Mouse (Mus musculus) gastrocnemius, postnatal 4 days (tissue): ENCODE data around the gene Bmp6. TPM values are rescaled to one million over a fixed set of nuclear protein-coding genes. Genes with fewer than 3 reads are reported as not detected.
A peak's percentile ranks its signal among the peaks of the same experiment; 100 is the strongest.

Experiments used
- DNase-seq, 2 experiments: peaks; one replicate each; pipeline ENCODE4 v3.0.0; 2021 to 2022; ENCODE audit warnings: low spot score in 2 of 2, mixed read lengths in 2 of 2
- long read RNA-seq, 2 experiments: library from polyadenylated mRNA; stranded (forward); transcript quantifications; one replicate each; pipeline ENCODE4 v2.0.0; 2021
- total RNA-seq, 2 experiments: library from RNA; stranded (reverse); gene quantifications; 2 replicates each; pipeline ENCODE4 v1.2.3; 2021

The Bmp6 gene
- 1 to 10 TPM; 8.6 to 8.9 TPM for total RNA-seq
- long read RNA-seq, experiment 1, transcript Bmp6-201 (7 exons, 3,593 nt), result major isoform, 13 of 16 reads
- long read RNA-seq, experiment 1, partial matches to known transcripts, result 3 of 16 reads
- long read RNA-seq, experiment 1, other reads (novel, unspliced or antisense), result 0 of 16 reads
- long read RNA-seq, experiment 2, transcript Bmp6-201 (7 exons, 3,593 nt), result major isoform, 28 of 28 reads
- long read RNA-seq, experiment 2, partial matches to known transcripts, result 0 of 28 reads
- long read RNA-seq, experiment 2, other reads (novel, unspliced or antisense), result 0 of 28 reads

DNA sequence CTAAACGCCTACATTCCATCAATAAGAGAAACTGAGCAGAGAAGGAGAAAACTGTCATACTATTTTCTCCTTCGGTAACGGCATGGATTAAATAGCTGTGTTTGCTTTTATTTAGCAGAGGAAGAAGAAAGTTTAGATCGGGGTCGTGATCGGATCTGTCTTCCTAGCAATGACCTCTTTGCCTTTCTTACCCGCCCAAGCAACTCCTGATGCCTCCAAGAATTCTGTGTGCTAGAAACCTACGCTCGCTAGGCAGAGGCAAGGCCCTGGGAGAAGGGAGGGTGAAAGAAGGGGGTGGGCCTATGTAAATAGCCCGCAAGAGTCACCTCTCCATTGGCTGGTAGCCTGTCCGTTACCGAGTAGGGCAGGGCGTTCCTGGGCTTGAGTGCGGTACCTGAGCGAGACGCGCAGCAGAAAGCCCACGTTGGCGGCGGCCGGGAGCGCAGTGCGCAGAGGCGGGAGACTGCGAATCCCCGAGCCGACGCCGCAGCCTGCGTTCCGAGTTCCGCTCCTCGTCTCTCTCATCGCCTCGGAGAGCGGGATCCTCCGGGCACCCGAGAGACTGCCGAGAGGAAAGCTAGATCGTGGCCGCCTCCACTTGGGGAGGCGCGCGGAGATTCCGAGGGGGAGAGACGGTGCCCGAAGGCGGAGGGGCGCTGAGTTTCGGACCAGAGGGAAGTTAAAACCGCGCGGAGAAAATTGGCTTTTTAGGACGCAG, at the start of gene Bmp6:
TSS of gene Bmp6 (plus strand) at position 395 of the 718 bp plus-strand sequence.
- peak; percentile 37 to 68 for DNase-seq

DNA sequence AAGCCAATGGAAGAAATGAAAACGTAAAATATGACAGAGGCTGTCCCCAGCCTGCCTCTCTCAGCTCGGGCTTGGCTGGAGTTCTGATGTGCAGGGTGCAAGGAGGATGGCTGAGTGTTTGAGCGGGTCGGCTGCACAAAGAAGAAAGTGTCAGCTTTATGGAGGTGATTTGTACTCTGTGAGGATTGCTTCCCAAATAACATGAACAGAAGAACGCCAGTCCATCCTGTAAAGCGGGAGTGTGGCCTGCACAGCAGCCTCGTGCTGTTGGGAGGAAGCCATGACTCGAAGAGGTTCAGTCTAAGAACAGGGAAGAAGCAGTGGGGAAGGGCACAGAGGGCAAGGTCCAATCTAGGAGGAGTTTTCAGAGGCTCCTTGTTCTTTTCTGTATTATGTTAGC, 48.7 kb upstream of the Bmp6 start:
- DNase-seq, result no peak

DNA sequence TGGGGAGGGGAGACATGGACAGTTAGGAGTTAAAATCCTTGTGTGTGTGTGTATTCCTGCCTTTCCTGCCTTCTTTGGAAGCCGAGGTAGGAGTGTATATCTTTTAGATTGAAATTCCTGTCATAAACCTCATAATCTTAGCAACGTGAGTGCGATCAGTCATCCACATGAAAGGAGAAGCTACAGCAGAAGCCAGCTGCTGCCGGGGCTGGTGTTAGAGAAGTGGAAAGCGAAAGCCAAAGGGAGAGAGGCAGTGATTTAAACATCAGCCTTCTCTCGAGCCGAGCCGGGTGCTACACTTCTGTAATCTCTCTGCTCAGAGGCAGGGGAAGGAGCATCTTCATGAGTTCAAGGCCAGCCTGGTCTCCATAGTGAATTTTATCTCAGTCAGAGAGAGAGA, 48.3 kb upstream of the Bmp6 start:
- no peak for DNase-seq

DNA sequence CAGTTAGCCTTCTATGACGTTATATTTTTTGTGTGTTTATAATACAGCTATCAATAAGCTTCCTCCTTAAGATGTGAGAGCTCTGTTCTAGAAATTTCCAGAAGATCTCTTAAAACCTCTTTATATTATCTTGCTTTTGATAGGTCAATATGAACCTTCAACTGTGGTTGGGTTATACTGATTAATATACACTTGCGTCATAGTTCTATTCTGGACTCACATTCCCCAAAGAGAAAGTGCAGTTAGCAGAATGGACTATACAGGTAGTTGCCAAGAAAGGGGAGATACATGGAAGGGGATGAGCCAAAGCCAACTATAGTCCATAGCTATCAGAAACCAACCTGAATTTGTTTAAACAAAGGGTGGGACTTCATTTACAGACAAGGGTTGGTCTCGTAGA, 33.8 kb upstream of the Bmp6 start:
- no peak for DNase-seq

DNA sequence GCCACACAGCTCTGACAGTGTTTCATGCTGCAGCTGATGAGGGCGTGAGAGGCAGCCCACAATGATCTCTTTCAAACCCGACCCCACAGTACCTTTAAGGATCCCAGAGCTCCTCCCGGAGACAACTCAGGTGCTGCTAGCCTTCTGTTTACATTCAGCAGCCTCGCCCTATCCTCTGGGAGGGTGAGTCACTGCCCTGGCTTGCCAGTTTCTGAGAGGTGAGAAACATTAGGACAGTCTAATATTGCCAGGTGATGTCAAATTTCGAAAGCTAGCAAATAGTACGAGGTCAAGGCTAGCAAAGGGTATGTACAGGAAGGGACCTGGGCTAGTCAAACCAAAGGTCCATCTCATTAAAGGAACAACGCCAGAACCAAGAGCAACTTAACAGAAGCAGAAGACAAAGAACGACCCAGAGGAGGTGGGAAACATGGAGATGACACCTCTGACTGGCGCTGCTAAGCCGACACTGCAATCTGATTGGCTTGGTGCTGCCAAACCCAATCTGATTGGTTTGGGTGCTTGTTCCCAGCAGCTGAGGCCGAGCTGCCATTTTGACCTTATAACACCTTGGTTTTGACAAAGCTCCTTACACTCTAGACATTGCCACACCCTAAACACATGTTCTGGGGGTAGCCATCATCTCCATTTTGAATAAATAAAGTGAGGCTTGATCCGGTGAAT, 32.4 kb upstream of the Bmp6 start:
- DNase-seq, result no peak

DNA sequence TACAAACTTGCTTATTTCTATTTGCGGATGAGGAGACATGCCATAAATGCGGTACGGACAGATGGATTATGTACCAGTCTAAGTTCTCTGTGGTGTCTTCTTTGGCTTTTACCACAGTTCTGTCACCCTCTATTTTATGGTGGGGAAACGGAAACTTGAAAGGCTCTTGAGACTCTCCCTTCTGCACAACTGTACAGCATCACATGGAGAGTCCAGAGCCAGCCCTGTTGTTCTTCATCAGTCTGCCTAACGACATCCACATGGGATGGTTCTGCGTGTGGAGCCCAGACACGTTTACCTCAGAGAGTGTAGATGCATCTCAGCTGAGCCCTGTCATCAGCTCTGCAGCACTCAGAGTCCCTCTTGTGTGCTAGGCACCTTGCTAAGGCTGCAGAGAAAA, 30.3 kb upstream of the Bmp6 start:
- no peak for DNase-seq

DNA sequence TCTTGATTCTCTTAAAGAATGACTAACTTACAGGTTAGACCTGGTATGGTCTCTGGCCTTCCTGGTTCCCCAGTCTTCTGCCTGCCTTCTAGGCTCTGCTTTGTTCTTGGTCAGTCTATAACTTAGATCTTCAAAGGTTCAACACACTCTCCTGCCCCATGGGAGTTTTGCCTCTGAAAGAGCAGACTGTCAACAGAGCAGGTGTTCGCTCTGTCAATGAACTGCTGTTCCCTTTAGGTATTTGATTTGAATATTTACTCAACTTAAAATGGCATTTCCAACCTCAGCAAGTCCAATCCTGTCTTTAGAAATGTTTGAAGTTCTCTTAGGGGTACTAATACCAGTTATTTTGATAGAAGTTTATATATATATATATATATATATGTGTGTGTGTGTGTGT, 26.5 kb upstream of the Bmp6 start:
- no peak for DNase-seq

DNA sequence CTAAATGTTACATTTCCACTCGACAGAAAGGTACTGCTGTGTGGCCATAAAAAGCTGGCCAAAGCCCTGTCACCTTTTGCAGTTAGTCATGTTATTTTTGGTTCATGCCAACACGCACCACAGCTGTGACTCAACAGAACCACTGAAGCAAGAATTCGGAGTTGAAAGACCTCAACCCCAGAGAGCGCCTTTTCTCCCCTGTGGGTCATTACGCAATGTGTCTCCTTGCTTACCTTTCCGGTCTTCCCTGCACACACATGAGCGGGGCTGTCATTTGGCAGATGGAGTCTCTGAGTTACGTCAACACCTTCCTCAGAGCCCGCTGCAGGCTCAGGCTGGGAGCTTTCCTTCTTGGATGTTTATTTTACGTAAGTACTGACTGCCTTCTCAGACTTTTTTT, 24.6 kb upstream of the Bmp6 start:
- DNase-seq, result no peak

DNA sequence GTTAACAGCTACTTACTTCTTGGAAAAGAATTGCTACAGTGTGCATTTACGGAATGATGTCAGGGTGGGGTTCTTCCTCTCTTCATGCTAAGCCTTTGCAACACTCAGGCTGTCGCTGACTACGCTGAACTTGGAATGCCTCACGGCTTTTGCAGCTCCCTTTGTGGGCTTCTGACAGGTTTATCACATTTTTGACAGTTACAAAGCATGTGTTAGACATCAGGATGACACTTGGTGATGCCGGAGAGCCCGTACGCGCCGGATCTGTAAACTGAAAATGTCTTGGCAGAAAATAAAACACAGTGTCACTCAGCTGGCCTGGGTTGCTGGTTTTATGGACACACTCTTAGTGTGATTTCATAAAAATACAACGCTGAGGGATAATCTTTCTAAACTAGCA, 20.5 kb upstream of the Bmp6 start:
- no peak for DNase-seq

DNA sequence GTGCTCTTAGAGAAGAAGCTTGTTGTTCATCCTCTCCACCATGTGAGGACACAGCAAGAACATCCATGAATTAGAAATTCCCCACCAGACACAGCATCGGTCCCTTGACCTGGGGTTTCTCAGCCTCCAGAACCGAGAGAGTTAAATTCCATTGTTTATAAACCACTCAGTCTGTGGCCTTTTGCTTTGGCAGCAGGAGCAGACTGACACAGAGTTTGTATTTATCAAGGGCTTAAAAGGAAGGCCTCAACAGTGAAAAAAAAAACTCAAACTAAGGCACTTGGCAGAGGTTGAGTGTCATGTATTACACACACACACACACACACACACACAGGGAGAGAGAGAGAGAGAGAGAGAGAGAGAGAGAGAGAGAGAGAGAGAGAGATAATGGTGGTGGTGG, 17.5 kb upstream of the Bmp6 start:
- DNase-seq, result no peak

DNA sequence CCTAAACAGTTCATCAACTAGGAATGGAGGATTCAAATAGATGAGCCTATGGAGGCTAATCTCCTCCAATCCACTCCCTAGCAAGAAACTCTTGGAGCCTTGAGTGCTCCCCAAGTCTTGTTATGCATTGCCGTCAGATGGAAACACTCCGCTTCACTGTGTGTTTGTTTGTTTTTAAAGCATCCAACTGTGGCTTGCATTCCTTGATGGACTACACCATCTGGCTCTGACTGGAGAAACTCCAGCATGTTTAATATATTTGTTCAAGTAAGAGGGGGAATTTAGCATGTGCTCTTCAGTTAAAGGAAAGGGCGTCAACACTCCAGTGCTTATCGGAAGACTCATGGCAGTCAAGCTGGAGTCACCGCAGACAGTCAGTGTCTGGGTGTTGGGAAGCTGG, 11.4 kb upstream of the Bmp6 start:
- no peak for DNase-seq

DNA sequence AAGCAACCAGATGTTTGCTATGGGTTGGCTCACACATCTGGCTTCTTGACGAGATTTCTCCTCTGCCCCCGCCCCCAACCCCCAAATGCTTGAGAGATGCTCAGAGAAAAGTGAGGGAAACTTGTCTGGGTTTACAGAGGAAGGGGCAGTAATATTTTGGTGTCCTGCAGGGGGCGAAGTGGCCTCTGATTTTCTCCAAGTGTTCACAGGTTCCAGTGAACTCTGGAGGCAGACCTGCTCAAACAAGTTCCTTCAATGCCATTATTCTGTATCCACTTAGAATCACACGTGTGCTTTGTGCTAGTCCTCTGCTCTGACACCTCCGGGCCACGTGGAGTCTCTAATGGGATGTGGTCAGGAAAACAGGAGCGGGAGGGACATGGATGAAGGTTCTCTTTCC, 2.3 kb upstream of the Bmp6 start:
- DNase-seq, result peak; percentile 42 to 62

DNA sequence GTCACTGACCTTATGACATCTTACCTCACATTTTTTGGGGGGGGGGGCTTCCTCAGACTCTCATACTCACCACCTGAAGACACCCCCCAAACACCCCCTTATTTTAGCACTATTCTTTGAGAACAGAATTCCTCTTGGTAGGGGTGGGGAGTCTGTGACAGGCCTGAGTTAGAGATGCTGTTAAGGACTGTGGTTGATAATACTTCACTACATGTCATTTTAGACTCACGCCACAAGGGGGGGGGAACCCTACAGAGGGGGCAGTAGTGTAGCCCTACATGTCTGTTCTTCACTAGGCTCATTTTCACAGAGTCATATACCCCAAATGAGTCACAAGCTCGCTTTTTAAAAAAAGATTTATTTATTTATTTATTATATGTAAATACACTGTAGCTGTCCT, 1.7 kb upstream of the Bmp6 start:
- DNase-seq, result no peak

DNA sequence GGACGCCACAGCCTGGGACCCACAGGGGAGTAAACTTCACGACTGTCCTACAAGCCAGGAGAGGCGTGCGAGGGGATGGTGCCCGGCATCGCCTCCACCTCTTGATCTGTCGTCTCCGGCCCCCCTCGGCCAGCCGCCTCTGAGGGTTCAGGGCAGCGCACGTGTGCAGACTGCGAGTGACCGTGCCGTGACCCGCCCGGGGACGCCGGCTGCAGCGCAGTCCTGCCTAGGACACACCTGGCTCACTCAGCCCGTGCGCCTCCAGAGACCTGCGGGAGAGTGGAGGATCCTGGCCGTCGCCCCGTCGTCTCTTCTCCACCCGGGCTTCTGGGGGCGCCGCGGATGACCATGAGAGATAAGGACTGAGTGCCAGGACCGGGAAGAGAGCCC, 519 bp downstream of the Bmp6 start:
- DNase-seq, result peak in 1 of 2 experiments; percentile 21

DNA sequence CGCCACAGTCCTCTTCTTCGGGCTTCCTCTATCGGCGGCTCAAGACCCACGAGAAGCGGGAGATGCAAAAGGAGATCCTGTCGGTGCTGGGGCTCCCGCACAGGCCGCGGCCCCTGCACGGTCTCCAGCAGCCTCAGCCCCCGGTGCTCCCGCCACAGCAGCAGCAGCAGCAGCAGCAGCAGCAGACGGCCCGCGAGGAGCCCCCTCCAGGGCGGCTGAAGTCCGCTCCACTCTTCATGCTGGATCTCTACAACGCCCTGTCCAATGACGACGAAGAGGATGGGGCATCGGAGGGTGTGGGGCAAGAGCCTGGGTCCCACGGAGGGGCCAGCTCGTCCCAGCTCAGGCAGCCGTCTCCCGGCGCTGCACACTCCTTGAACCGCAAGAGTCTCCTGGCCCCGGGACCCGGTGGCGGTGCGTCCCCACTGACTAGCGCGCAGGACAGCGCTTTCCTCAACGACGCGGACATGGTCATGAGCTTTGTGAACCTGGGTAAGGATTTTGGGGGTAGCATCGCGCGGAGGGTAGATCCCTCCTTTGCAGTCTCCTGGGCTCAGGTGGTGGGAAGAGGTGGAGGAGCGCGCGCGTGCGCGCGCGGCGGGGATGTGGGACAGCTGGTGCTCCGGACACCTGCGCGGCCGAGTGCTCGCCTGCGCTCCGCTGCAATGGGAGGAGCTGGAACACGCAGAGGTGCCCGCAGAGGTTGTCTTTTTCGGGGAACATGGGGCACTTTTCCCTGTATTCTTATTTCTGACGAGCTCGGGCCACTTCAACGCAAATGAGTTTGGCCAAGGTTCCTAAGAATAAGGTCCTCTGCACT, 1.4 kb downstream of the Bmp6 start:
- peak; percentile 23 to 25 for DNase-seq

DNA sequence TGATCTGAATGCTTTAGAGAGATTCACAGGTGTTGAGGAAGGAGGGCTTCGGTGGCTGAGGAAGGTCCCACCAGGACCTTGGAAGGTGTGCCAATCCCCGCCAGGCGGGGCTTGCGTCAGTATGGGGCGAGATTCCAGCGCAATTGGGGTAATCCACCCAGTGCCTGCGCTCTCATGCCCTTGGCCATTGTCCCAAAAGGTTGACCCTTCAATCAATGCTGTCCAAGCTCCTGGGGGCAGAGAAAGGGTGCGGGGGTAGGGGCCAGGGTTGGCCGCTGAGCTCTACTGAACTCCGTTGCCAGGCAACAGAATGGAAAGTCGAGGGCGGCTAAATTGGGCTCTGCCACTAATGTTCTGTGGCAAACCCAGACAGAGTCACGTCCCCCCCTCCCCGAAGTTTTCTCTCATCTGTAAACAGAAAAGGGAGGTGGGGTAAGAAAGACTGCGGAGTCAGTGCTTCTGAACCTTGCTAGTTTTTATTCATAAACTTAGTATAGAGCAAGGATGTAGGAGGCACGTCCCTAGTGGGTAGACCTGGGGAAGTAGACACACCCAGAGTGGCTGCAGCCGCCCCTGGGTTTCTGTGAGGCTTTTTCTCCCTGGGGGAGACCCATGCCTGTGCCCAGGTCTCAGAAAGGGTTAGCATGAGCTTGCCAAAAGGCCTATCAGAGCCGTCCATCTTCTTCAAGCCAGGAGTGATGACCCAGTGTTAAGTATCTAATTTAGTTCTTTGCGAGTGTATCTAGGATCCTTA, 2.3 kb downstream of the Bmp6 start:
- DNase-seq, result no peak

DNA sequence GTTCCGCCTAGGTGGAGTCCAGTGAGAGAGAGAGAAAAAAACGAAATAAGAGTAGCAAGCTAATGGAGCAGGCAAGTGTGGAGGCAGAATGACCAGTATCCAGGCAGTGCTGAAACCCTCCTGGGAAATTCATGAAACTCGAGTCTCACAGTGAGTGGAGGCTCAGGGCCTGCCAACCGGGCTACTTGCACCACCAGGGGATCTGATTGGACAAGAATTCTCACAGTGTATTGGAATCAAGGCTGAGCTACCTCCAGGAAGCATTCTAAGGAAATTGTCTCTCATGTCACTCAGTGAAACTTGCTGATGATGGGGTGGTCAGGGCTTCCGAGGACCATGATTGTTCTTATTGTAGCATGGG, 2.8 kb downstream of the Bmp6 start:
- DNase-seq, result no peak

DNA sequence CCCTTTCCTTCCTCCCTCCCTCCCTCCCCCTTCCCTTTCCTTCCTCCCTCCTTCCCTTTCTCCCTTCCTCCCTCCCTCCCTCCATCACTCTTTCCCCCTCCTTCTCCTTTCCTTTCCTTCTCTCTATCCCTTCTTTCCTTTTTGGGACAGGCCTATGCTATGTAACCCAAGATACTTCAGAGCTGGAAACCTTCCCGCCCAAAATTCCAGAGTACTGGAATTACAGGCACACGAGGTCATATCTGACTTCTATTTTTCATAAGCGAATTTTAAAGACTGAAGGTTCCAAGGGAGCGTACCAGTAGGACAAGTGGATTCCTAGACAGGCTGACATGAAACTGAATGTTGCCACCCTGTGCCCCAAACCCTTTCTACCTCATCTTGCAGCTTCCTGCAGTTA, 4.1 kb downstream of the Bmp6 start:
- DNase-seq, result no peak

DNA sequence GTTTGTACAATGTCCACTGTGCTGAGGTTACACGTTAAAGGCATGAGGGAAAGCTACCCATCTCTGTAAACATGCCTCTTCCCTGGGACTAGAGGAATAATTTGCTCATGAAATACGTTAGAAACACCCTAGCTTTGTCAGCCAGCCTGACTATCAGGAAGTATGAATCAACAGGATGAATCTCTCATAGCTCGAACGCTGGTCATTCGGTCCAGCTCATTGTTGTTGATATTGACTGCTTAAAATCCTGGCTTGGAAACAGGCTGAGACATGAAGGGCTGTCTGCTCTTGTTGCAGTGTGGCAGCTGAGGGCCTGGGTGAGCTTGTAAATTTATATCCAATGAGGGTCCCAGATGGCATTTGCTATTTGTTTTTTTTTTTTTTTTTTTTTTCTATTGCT, 4.9 kb downstream of the Bmp6 start:
- no peak for DNase-seq

DNA sequence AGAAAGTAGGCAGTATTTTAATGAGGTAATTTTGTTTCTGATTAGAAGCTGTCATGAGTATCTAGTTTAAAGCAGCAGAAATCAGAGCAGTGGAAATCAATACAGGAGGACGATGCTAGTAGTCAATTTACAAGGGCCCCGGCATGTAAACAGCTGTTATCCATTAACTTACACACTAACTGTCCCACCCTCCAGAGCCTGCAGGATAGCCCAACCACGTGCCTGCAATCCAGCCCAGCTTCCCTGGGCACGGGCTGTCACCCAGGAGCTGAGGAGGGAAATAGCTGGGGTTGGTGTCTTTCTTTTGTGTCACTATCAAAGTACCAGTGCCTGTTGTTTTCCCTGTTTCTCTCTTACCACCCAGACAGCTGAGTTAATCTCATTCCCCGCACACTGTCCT, 7.1 kb downstream of the Bmp6 start:
- no peak for DNase-seq

DNA sequence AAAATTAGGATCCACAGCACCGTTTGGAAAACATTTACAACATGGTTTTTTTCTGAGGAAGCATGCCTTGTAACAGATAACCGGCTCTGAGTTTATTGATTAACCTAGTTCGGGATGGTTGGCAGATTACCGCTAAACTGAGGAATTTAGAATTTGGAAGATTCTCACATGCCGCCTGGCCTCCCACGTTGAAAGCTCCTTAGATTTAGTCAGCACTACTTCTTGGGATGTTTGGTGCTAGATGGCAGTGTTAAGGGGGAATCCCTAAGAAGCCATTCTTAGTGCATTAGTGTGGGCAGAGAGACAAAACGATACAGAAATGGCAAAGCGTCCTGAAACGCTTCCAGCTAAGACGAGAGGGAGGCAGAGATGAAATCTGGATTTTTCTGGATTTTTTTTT, 8.1 kb downstream of the Bmp6 start:
- no peak for DNase-seq
